In the genomic region with DNA sequence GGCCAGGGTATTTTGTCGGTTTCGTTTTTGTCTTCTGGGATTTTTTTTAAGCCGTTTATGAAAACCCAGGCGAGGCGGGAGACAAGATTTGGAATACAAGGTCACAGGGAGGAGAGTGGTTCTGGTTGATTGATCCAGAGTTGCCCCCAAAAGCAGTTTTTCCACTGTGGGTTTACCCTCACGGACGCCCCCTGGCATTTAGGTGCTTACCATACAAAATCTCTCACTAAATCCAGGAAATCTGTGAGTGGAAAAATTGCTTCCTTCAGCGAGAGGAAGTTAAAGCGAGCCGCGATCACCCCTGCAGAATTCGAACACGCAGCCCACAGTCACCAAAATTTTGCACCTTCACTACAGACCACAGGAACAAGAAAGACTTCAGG, we compare ENCODE assay signal across 7 mouse cellular contexts. TPM values are rescaled to one million over a fixed set of nuclear protein-coding genes. Genes with fewer than 3 reads are reported as not detected.
DNase-seq lines count a peak whose midpoint lies in the region; ATAC-seq and TF ChIP-seq lines count a peak whose summit lies in the region.

No protein-coding gene starts in this region.

- H3K4me2 ChIP-seq in lung, embryonic 16.5 days (ENCODE audit: low read depth, low read length), result peak overlapping the region; percentile 93
- peak overlapping the region; percentile 68 for H3K4me2 ChIP-seq in neural tube, embryonic 15.5 days

- H3K4me3 ChIP-seq in lung, embryonic 16.5 days (ENCODE audit: low read length), result peak overlapping the region; percentile 95
- peak overlapping the region; percentile 82 for H3K4me3 ChIP-seq in embryonic fibroblast, embryonic 13.5 days (ENCODE audit: insufficient read depth, low read length)
- peak overlapping the region; percentile 91 for H3K4me3 ChIP-seq in limb, embryonic 10.5 days
- H3K4me3 ChIP-seq in neural tube, embryonic 15.5 days (replicated peaks), result peak overlapping the region; percentile 96

- no peak for ATAC-seq in lung, embryonic 16.5 days (ENCODE audit: low read depth)
- ATAC-seq in neural tube, embryonic 15.5 days (ENCODE audit: low FRiP score), result no peak; the same call in 1 of the 2 replicates

- peak overlapping the region; percentile 90 for H3K27ac ChIP-seq in lung, embryonic 16.5 days (ENCODE audit: low read length)
- H3K27ac ChIP-seq in embryonic fibroblast, embryonic 13.5 days (ENCODE audit: insufficient read depth, low read length), result peak overlapping the region; percentile 38
- peak overlapping the region; percentile 96 for H3K27ac ChIP-seq in limb, embryonic 10.5 days
- H3K27ac ChIP-seq in neural tube, embryonic 15.5 days (replicated peaks), result peak overlapping the region; percentile 95

- H3K9ac ChIP-seq in lung, embryonic 16.5 days (ENCODE audit: low read length), result peak overlapping the region; percentile 95
- H3K9ac ChIP-seq in neural tube, embryonic 15.5 days (replicated peaks), result peak overlapping the region; percentile 96

- TF ChIP-seq POLR2A in embryonic fibroblast, embryonic 13.5 days (IDR thresholded peaks at IDR 0.05; ENCODE audit: low read depth, low read length), result no peak

- no peak for TF ChIP-seq CTCF in embryonic fibroblast, embryonic 13.5 days (IDR thresholded peaks at IDR 0.05; ENCODE audit: borderline replicate concordance, insufficient read depth, low read length)

- H3K36me3 ChIP-seq in lung, embryonic 16.5 days (ENCODE audit: control insufficient read depth, insufficient read depth, low read length), result no peaks in the 10 kb centered on the region
- no peaks in the 10 kb centered on the region for H3K36me3 ChIP-seq in limb, embryonic 10.5 days
- no peaks in the 10 kb centered on the region for H3K36me3 ChIP-seq in neural tube, embryonic 15.5 days

- H3K9me3 ChIP-seq in lung, embryonic 16.5 days (ENCODE audit: control insufficient read depth, low read length), result no peaks in the 10 kb centered on the region
- no peaks in the 10 kb centered on the region for H3K9me3 ChIP-seq in limb, embryonic 10.5 days (replicated peaks)
- no peaks in the 10 kb centered on the region for H3K9me3 ChIP-seq in neural tube, embryonic 15.5 days (replicated peaks)

- DNase-seq in lung, postnatal 36 days, result no peak
- DNase-seq in limb, embryonic 10.5 days (ENCODE audit: low spot score), result no peak
- no peak for DNase-seq in left cerebral cortex, postnatal 36 days (ENCODE audit: low spot score in 2 of 2)
- no peak for DNase-seq in kidney, postnatal 36 days

- intact Hi-C loops in left cerebral cortex, postnatal 36 days (cut with DNase I), result loop anchor here (1.0 to 5.0 kb wide), 4 partner anchors 66 to 184 kb away; no protein-coding TSS in a partner anchor

- H3K27me3 ChIP-seq in lung, embryonic 16.5 days (ENCODE audit: control insufficient read depth, insufficient read depth, low read depth, low read length), result no peaks in the 10 kb centered on the region
- H3K27me3 ChIP-seq in limb, embryonic 10.5 days (ENCODE audit: low read depth, poor library complexity, severe bottlenecking), result no peaks in the 10 kb centered on the region
- no peaks in the 10 kb centered on the region for H3K27me3 ChIP-seq in neural tube, embryonic 15.5 days (replicated peaks)

- peaks cover 30% of the 10 kb centered on the region for H3K4me1 ChIP-seq in lung, embryonic 16.5 days (replicated peaks; ENCODE audit: control insufficient read depth, insufficient read depth, low read length)
- no peaks in the 10 kb centered on the region; the same call in 1 of the 2 replicates for H3K4me1 ChIP-seq in embryonic fibroblast, embryonic 13.5 days (ENCODE audit: control insufficient read depth, insufficient read depth, low read length)
- peaks cover 21% of the 10 kb centered on the region for H3K4me1 ChIP-seq in limb, embryonic 10.5 days
- H3K4me1 ChIP-seq in neural tube, embryonic 15.5 days, result peaks cover 36% of the 10 kb centered on the region

- 21% methylated on average over 13 of the region's 13 CpGs for WGBS in lung, embryonic 16.5 days
- 26% methylated on average over 13 of the region's 13 CpGs for WGBS in limb, embryonic 10.5 days
- WGBS in neural tube, embryonic 15.5 days, result 24% methylated on average over 13 of the region's 13 CpGs

RNA-seq across cellular contexts. Expression of gene Lrch1, which starts 0.3 kb away (rescaled TPM):
- polyA plus RNA-seq in lung, embryonic 16.5 days (2015; fragmentation: Nextera tagmentation; extraction: Ambion mirVana), result 16.3 and 18.3 TPM in 2 replicates
- 13.3 and 13.4 TPM in 2 replicates for polyA plus RNA-seq in embryonic fibroblast, embryonic 13.5 days (2011; ENCODE audit: insufficient read length, low read depth, missing spikeins)
- polyA plus RNA-seq in limb, embryonic 10.5 days (2016; fragmentation: Nextera tagmentation; extraction: Ambion mirVana), result 7.0 and 9.9 TPM in 2 replicates
- polyA plus RNA-seq in neural tube, embryonic 15.5 days (2015; fragmentation: Nextera tagmentation; extraction: Ambion mirVana), result 19.6 and 20.6 TPM in 2 replicates
- 10 to 100 TPM; 13.5 to 21.5 TPM for total RNA-seq in left cerebral cortex, postnatal 36 days (2021)

Comparison
In these comparisons a context has a peak if more than half of its experiments do, and no peak if none do; other contexts are left out.
1. H3K27ac ChIP-seq: peak in every context shown above with its lines; median percentile 96 in limb, embryonic 10.5 days; 95 in neural tube, embryonic 15.5 days; 90 in lung, embryonic 16.5 days; 38 in embryonic fibroblast, embryonic 13.5 days.